8 mouse cellular contexts compared by ENCODE assay signal in genomic region chr5:115732849-115733216, GRCm38 (mm10). TPM values are rescaled to one million over a fixed set of nuclear protein-coding genes. Genes with fewer than 3 reads are reported as not detected.
A peak's percentile ranks its signal among the peaks of the same experiment; 100 is the strongest.
DNase-seq lines count a peak whose midpoint lies in the region; ATAC-seq and TF ChIP-seq lines count a peak whose summit lies in the region.

No protein-coding gene starts in this region.

- no peak overlapping the region for H3K9ac ChIP-seq in embryonic facial prominence, embryonic 12.5 days
- peak overlapping the region; percentile 33; the same call in 1 of the 2 replicates for H3K9ac ChIP-seq in hindbrain, embryonic 11.5 days (ENCODE audit: low read depth, low read length)
- H3K9ac ChIP-seq in liver, postnatal 0 days (replicated peaks): no peak overlapping the region
- H3K9ac ChIP-seq in stomach, embryonic 16.5 days (ENCODE audit: low read length): peak overlapping the region; percentile 53; the same call in 1 of the 2 replicates

- peak; percentile 84 for DNase-seq in kidney, adult 9 months
- DNase-seq in kidney, postnatal 14 days: no peak
- peak; percentile 92 for DNase-seq in MN1 (ENCODE audit: low spot score)
- no peak for DNase-seq in hindbrain, embryonic 11.5 days (ENCODE audit: low spot score)
- no peak for DNase-seq in liver, postnatal 0 days
- DNase-seq in ovary, adult 18-20 months (ENCODE audit: low spot score): no peak

- peaks cover 32% of the 10 kb centered on the region for H3K27me3 ChIP-seq in embryonic facial prominence, embryonic 12.5 days
- peaks cover 2% of the 10 kb centered on the region; the same call in 1 of the 2 replicates for H3K27me3 ChIP-seq in hindbrain, embryonic 11.5 days (ENCODE audit: control insufficient read depth, insufficient read depth, low read length)
- peaks cover 29% of the 10 kb centered on the region for H3K27me3 ChIP-seq in liver, postnatal 0 days (ENCODE audit: insufficient read depth, low read length)
- H3K27me3 ChIP-seq in stomach, embryonic 16.5 days (ENCODE audit: control insufficient read depth, insufficient read depth, low read length): peaks cover 11% of the 10 kb centered on the region; the same call in 1 of the 2 replicates

- H3K27ac ChIP-seq in embryonic facial prominence, embryonic 12.5 days: no peak overlapping the region
- peak overlapping the region; percentile 74 for H3K27ac ChIP-seq in hindbrain, embryonic 11.5 days (ENCODE audit: low read depth, low read length)
- no peak overlapping the region for H3K27ac ChIP-seq in liver, postnatal 0 days (ENCODE audit: low read depth)
- peak overlapping the region; percentile 63 for H3K27ac ChIP-seq in stomach, embryonic 16.5 days (ENCODE audit: low read length)

- WGBS in embryonic facial prominence, embryonic 12.5 days: 0% methylated on average over 9 of the region's 9 CpGs
- WGBS in hindbrain, embryonic 11.5 days: under 1% methylated on average over 9 of the region's 9 CpGs
- WGBS in liver, postnatal 0 days (ENCODE audit: insufficient replicate concordance): 1% methylated on average over 9 of the region's 9 CpGs
- under 1% methylated on average over 9 of the region's 9 CpGs for WGBS in stomach, embryonic 16.5 days

- peak; percentile 34 for TF ChIP-seq CTCF in liver, postnatal 0 days (IDR thresholded peaks at IDR 0.05; ENCODE audit: low read depth)

- H3K4me2 ChIP-seq in embryonic facial prominence, embryonic 12.5 days (replicated peaks): peak overlapping the region; percentile 99
- peak overlapping the region; percentile 98 for H3K4me2 ChIP-seq in hindbrain, embryonic 11.5 days (replicated peaks; ENCODE audit: low read depth, low read length)
- H3K4me2 ChIP-seq in liver, postnatal 0 days (ENCODE audit: low read depth, low read length): peak overlapping the region; percentile 94
- H3K4me2 ChIP-seq in stomach, embryonic 16.5 days (ENCODE audit: low read depth, low read length): peak overlapping the region; percentile 96

- no peak; the same call in 1 of the 2 replicates for ATAC-seq in embryonic facial prominence, embryonic 12.5 days (ENCODE audit: insufficient number of reproducible peaks, insufficient read depth, low FRiP score, low TSS enrichment)
- peak; percentile 79; the same call in 1 of the 2 replicates for ATAC-seq in hindbrain, embryonic 11.5 days (ENCODE audit: low FRiP score)
- no peak; the same call in 1 of the 2 replicates for ATAC-seq in liver, postnatal 0 days
- peak; percentile 38 for ATAC-seq in stomach, embryonic 16.5 days (ENCODE audit: insufficient read depth, low FRiP score)

- no peak for TF ChIP-seq EP300 in liver, postnatal 0 days (IDR thresholded peaks at IDR 0.05; ENCODE audit: low read depth)

- no peaks in the 10 kb centered on the region for H3K36me3 ChIP-seq in embryonic facial prominence, embryonic 12.5 days
- no peaks in the 10 kb centered on the region for H3K36me3 ChIP-seq in hindbrain, embryonic 11.5 days (ENCODE audit: control insufficient read depth, insufficient read depth, low read length)
- H3K36me3 ChIP-seq in liver, postnatal 0 days (replicated peaks; ENCODE audit: insufficient read depth, low read length): no peaks in the 10 kb centered on the region
- H3K36me3 ChIP-seq in stomach, embryonic 16.5 days (ENCODE audit: control insufficient read depth, insufficient read depth, low read length): no peaks in the 10 kb centered on the region

- H3K4me1 ChIP-seq in embryonic facial prominence, embryonic 12.5 days: peaks cover 7% of the 10 kb centered on the region; the same call in 1 of the 2 replicates
- H3K4me1 ChIP-seq in hindbrain, embryonic 11.5 days (replicated peaks; ENCODE audit: control insufficient read depth, insufficient read depth, low read length): no peaks in the 10 kb centered on the region
- peaks cover 14% of the 10 kb centered on the region for H3K4me1 ChIP-seq in liver, postnatal 0 days (ENCODE audit: insufficient read depth)
- H3K4me1 ChIP-seq in stomach, embryonic 16.5 days (ENCODE audit: control insufficient read depth, insufficient read depth, low read length): peaks cover 9% of the 10 kb centered on the region

- no peaks in the 10 kb centered on the region for H3K9me3 ChIP-seq in embryonic facial prominence, embryonic 12.5 days
- no peaks in the 10 kb centered on the region for H3K9me3 ChIP-seq in hindbrain, embryonic 11.5 days (ENCODE audit: control insufficient read depth, low read length)
- no peaks in the 10 kb centered on the region for H3K9me3 ChIP-seq in liver, postnatal 0 days (ENCODE audit: low read length)
- H3K9me3 ChIP-seq in stomach, embryonic 16.5 days (replicated peaks; ENCODE audit: control insufficient read depth, low read length): no peaks in the 10 kb centered on the region

- H3K4me3 ChIP-seq in embryonic facial prominence, embryonic 12.5 days: peak overlapping the region; percentile 57
- H3K4me3 ChIP-seq in hindbrain, embryonic 11.5 days (ENCODE audit: low read depth, low read length): peak overlapping the region; percentile 70
- H3K4me3 ChIP-seq in liver, postnatal 0 days (ENCODE audit: low read depth, low read length): peak overlapping the region; percentile 58
- H3K4me3 ChIP-seq in stomach, embryonic 16.5 days (replicated peaks; ENCODE audit: low read length): peak overlapping the region; percentile 60

RNA-seq across cellular contexts. Expression of gene Bicdl1, which starts 1.4 kb away (rescaled TPM):
- polyA plus RNA-seq in embryonic facial prominence, embryonic 12.5 days (2016; fragmentation: Nextera tagmentation; extraction: Ambion mirVana): 12.4 and 14.1 TPM in 2 replicates
- 12.0 and 15.8 TPM in 2 replicates for polyA plus RNA-seq in hindbrain, embryonic 11.5 days (2014; fragmentation: Nextera tagmentation; extraction: Ambion mirVana)
- polyA plus RNA-seq in liver, postnatal 0 days (2015; fragmentation: Nextera tagmentation; extraction: Ambion mirVana): 1.9 and 2.0 TPM in 2 replicates
- 12.5 and 14.5 TPM in 2 replicates for polyA plus RNA-seq in stomach, embryonic 16.5 days (2015; fragmentation: Nextera tagmentation; extraction: Ambion mirVana)

Comparison
In these comparisons a context has a peak if more than half of its experiments do, and no peak if none do; other contexts are left out.
1. DNase-seq: peak in kidney, adult 9 months (single experiment) and MN1 (single experiment); none in kidney, postnatal 14 days (single experiment), hindbrain, embryonic 11.5 days (single experiment), liver, postnatal 0 days (single experiment) and ovary, adult 18-20 months (single experiment).
2. ATAC-seq: peak in hindbrain, embryonic 11.5 days (single experiment) and stomach, embryonic 16.5 days (single experiment); none in embryonic facial prominence, embryonic 12.5 days (single experiment) and liver, postnatal 0 days (single experiment).
3. H3K27ac ChIP-seq: peak in hindbrain, embryonic 11.5 days (single experiment) and stomach, embryonic 16.5 days (single experiment); none in embryonic facial prominence, embryonic 12.5 days (single experiment) and liver, postnatal 0 days (single experiment).
4. H3K9ac ChIP-seq: peak in hindbrain, embryonic 11.5 days (single experiment) and stomach, embryonic 16.5 days (single experiment); none in embryonic facial prominence, embryonic 12.5 days (single experiment) and liver, postnatal 0 days (single experiment).
5. Peak in every context shown above with its lines, with median percentiles within 50 percentile points of each other: H3K4me2 ChIP-seq and H3K4me3 ChIP-seq.